Mouse (Mus musculus) gastrocnemius, postnatal 4 days (tissue): Measurements from ENCODE around the gene Olfr832. TPM values are rescaled to one million over a fixed set of nuclear protein-coding genes. Genes with fewer than 3 reads are reported as not detected.
"Not testable (repeated sequence)": the region's sequence is repeated elsewhere in the genome, so short reads cannot be mapped to it uniquely, and the experiment has no call there.

Experiments used
- DNase-seq, 2 experiments: peaks; one replicate each; pipeline ENCODE4 v3.0.0; 2021 to 2022; ENCODE audit warnings: low spot score in 2 of 2, mixed read lengths in 2 of 2
- long read RNA-seq, 2 experiments: library from polyadenylated mRNA; stranded (forward); transcript quantifications; one replicate each; pipeline ENCODE4 v2.0.0; 2021
- total RNA-seq, 2 experiments: library from RNA; stranded (reverse); gene quantifications; 2 replicates each; pipeline ENCODE4 v1.2.3; 2021

Olfr832 gene
- total RNA-seq, result not detected
- long read RNA-seq, experiment 1, result 0 reads
- long read RNA-seq, experiment 2, result 0 reads

DNA sequence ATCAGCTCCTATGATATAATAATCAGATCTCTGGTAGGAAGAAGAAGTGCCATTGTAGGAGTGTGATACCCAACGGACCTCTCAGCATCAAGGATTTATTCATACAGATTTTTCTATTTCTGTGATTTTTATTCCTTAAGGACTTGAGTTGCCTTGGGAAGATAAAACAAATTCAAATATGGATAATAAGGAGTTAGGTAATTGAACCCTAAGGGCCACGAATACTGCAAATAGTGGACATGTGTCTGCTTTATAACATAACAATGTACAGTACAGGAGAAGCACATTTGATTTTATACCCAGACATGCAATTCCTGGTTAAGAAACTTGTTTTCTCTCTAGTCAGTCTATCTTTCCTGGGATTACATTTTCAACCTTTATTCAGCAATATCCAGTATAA, at the start of gene Olfr832:
Olfr832 (plus strand) TSS at position 301 of the 400 bp plus-strand sequence.
- DNase-seq, result not testable (repeated sequence)

DNA sequence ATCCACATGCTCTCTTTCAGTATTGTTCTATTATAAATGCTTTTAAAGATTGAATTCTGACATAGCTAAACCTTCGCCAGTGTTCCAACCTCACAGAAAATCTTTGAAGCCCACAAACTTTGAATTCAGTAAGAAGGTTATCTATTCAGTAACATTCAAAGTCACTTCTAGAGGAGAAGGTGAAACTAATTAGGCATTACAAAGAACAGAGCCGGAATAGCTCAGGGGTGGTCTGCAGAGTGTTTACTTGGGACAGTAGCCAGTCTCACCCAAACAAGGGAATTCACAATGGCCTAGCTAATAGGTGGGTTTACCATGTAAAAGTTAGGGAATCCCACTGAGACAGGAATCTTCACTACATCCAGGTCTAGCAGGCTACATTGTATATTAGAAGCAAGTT, 29.2 kb upstream of the Olfr832 start:
- not testable (repeated sequence) for DNase-seq

DNA sequence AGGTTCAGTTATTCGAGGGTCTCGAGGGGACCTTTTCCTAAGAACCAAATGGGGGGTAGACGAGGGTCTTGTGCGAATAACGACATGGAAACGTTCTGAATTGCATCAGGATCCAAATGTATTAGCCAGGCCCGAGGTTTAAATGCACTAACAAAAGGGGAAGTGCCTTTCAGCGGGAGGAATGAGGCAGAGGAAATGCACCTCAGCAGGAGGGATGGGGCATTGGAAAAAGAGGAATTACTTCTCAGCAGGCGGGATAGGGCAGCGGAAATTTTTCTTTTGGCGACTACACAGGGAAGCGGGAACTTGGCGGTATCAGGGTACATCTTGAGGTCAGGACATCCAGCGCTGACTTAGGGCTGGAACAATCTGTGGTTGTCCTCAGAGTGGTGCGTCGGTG, 9.0 kb upstream of the Olfr832 start:
- not testable (repeated sequence) for DNase-seq

DNA sequence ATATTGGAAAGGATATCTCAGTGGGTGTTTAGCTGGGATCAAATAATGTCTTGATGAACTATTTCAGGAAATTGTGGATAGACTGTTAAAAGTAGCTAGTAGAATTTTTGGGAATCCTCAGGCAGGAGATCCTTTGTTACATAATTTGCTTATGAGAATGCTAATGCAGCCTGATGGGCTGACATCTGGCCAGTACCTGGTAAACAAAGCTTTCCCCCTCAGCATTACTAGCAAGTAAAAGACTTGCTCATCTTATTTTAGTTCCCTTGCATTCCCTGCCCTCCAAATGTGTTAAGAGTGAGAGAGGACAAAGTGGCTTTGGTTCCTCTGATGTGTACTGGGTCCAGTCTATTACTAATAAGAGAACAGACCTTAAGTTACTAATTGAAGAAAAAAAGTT, 25.1 kb downstream of the Olfr832 start:
- no peak for DNase-seq

DNA sequence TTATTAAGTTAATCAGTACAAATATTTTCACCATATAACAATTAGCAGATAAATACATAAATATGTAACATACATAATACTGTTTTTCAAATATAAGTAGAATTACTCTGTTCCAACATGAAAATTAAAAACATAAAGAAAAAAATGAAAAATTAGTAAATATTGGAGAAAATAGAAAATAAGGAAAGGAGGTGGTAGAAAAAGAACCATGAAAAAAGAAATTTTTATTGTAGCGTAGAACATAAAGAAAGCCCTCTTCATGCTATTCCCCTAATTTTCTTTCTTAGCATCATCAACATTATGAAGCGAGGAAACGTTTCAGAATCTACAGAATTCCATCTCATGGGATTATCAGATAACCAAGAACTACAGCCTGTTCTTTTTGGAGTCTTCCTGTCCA, 50.8 kb downstream of the Olfr832 start, which contains the start of gene Olfr834:
Olfr834 (plus strand) TSS at position 301 of the 400 bp plus-strand sequence.
- no peak for DNase-seq

Other genes starting within 250 kb of the Olfr832 start
- not detected for gene Olfr24, start 173.1 kb upstream of the Olfr832 start, total RNA-seq
- not detected for gene Olfr828, start 117.6 kb upstream of the Olfr832 start, total RNA-seq
- not detected for gene Olfr829, start 82.2 kb upstream of the Olfr832 start, total RNA-seq
- not detected for gene Olfr830, start 62.4 kb upstream of the Olfr832 start, total RNA-seq
- not detected for gene Olfr834, start 50.9 kb downstream of the Olfr832 start, total RNA-seq
- gene Olfr835, start 95.6 kb downstream of the Olfr832 start, total RNA-seq, result not detected
- not detected for gene Olfr836, start 183.3 kb downstream of the Olfr832 start, total RNA-seq
- gene Olfr837, start 199.2 kb downstream of the Olfr832 start, total RNA-seq, result not detected
- gene Olfr839-ps1, start 240.2 kb downstream of the Olfr832 start, total RNA-seq, result under 1 TPM; 0.02 to 0.03 TPM